Mouse (Mus musculus) hindlimb bud, embryonic 11.5 days (tissue): Measurements from ENCODE around the gene Disc1.

Experiments used
- DNase-seq: peaks from one replicate; pipeline ENCODE4 v3.0.0-alpha.2; 2012; ENCODE audit warnings: low read depth, low spot score; ENCODE audit errors: extremely low spot score

Disc1 gene

GRCm38 (mm10) chr8:125292933-125293591, 239.1 kb downstream of the Disc1 start:
- DNase-seq: no peak

- DNase-seq: no peak
Observed at GRCm38 (mm10) chr8:125299248-125299647, 245.3 kb downstream of the Disc1 start.

- DNase-seq: no peak
Observed at GRCm38 (mm10) chr8:125301931-125302361, 248.0 kb downstream of the Disc1 start.

GRCm38 (mm10) chr8:125306665-125307064, 252.7 kb downstream of the Disc1 start:
- DNase-seq: no peak

- DNase-seq: no peak
Observed at GRCm38 (mm10) chr8:125309985-125310384, 256.0 kb downstream of the Disc1 start.
